Mouse (Mus musculus) brain, embryonic 14.5 days (tissue): ENCODE data around the gene Gmnn.

Source experiments
- CTCF ChIP-seq: fragments of 200-500 bp; IDR thresholded peaks from 2 replicates; pipeline ENCODE4 v1.5.1; 2012; ENCODE audit warnings: inconsistent platforms, mild to moderate bottlenecking, moderate library complexity, borderline replicate concordance; ENCODE audit not compliant: insufficient read depth, insufficient read length; ENCODE audit errors: extremely low read depth
- POLR2A ChIP-seq: fragments of 200-500 bp; IDR thresholded peaks from 2 replicates; pipeline ENCODE4 v1.6.1; 2012; ENCODE audit warnings: mild to moderate bottlenecking, inconsistent platforms, borderline replicate concordance; ENCODE audit not compliant: poor library complexity, insufficient read depth, insufficient read length, severe bottlenecking; ENCODE audit errors: extremely low read depth

GRCm38 (mm10) chr13:24709656-24710396, 51.9 kb downstream of the Gmnn start:
- TF ChIP-seq CTCF (no peak), POLR2A (no peak)
